Mouse (Mus musculus): Measurements from ENCODE around the gene Nrcam. TPM values are rescaled to one million over a fixed set of nuclear protein-coding genes. Genes with fewer than 3 reads are reported as not detected.

The Nrcam gene
- total RNA-seq, 4 experiments from 2014 or later: 0.29 to 0.75 (median 0.57) TPM

DNA sequence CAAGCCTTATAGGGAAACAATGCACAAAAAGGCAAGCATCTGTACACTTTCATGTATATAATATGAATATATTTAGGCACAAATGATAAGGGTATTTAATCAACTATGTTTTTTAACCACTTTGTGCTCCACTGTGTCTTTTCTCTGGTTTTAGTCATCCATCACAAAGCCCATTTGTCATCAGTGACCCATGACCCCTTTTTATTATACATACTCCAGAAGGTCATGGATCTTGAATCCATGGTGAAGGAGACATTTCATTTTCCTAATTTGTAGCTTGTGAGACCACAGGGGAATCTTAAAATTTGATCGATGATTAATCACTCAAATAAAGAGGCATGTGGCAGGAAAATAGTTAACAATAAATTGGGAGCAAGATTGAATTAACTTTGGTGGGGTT is 29.2 kb downstream of the Nrcam start:
- DNase-seq (ENCODE audit: low spot score in 2 of 2): no peak

DNA sequence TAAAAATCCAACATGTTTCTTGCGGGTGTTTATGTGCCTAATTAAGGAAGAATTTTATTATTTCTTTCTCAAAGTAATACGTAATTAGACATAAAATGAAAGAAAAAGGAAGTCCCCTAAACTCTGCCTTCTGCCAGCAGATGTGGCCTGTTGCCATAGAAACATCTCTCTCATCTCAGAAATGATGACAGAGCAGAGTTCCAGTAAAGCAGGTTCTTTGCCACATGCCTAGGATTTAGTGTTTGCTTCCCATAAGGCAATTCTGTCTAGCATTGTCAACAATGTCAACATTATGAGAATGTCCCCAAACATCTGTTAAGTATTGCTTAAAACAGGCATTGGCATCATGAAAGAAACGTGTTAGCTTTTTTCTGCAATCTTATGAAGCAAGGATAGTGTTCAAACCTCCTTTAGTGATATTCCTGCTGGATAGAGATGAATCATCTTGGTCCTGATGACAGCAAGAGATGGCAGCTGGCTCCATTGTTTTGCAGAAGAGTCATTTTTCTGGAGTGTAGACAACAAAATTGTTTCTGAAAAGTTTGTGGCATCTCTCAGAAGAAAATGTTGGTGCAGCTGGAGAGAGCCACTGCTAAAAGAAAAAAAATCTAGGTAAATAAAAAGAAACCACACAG is 42.5 kb downstream of the Nrcam start:
- DNase-seq (ENCODE audit: low spot score in 2 of 2): no peak

DNA sequence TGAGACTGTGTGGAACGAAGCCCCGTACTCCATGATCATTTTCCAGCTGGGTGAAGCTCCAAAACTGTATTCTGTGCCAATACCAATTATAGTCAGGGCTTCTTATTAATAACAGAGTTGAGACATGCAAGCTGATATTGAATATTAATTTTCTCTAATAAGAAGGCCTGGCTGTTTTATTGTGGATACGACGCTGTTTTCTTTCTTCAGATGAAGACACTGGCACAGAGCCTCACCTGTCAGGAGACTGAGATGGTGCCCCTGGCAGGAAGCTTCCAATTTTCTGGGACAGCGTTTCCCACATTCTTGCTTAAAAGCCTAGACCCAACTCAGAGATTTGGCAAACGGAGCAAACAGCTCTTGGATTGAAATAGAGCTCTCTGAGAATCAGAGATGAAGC is 47.3 kb downstream of the Nrcam start:
- no peak for DNase-seq (ENCODE audit: low spot score in 2 of 2)

DNA sequence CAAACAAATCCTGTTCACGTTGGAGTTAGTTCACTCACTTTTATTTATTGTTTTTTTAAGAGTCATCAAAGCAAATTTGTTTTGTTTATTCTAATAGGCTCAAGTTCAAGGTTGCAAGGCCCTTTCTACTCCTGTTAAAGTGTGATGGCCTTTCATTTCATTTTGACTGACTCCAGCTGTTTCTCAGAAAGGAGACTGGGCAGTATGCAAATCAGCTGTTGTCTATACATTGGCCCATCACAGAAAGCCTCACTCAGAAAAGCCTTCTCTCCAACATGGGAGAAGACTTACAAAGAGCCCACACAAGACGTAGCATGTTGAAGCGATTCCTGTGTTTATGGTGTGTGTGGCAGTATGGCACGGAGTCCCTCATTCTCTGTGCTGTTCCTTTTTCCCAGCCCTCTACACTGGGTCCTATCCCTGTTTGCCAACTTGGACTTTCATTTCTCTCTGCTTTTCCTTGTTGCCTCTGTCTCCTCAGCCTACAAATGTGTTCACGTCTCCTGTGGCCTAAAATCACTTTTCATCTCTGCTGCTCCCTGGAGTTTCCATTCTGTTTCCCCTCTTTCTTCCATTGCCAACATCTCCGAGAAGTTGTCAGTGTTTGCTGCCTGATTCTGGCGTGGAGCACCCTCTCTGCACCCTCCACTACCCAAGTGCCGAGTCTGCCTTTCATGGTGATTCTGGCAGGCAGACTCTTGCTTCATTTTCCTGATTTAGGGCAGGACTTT is 49.9 kb downstream of the Nrcam start:
- no peak for DNase-seq (ENCODE audit: low spot score in 2 of 2)

DNA sequence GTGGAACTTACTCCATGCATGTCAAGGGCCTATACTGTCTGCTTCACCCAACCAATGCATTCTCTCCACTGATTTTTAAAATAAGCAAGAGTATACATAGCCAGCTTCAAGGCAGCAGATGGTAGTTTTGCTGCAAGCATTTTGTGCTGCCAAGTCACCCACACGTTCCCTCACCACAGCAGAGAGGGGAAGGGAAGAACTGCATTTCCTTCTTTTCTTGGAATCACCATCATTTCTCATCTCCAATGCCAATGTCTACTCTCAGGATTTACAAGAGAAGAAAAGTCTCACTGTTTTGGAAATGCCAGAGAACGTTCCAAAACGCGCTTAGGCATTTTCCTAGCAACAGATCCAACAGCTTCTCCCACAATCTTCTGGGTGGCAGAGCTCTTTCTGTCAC is 52.1 kb downstream of the Nrcam start:
- no peak for DNase-seq (ENCODE audit: low spot score in 2 of 2)

DNA sequence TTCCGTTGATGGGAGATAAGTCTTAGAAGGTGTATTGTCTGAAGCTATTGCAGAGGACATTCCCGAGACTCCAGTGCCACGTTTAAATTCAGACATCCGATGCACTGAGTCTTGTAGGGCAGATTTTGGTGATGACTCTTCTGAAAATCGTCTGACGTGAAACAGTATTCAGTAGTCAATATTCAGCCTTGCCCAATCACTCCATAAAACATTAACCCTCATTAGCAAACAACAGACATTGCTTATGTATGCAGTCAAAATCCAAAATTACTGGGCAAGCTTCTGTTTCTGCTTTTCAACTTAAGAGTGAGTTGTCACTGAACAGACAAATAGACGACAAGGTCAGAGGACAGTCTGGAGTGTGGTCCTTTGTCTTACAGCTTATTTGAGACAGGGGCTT is 57.7 kb downstream of the Nrcam start:
- DNase-seq (ENCODE audit: low spot score in 2 of 2): no peak

DNA sequence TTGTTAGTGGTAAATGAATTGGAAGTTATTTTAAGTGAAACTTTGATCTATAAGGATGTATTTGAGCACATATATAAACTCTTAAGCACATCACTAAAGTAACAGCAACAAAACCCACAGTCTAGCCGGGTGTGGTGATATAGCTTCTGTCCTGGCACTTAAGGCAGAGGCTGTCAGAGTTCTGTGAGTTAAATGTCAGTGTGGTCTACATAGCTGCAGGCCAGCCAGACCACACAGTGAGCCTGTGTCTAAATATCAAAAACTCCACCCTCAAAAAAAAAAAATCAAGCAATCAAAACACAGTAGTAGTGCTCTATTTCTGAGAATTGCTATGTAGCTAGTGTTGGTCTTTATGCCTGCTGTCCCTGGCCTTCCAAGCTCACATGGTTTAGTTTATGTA is 59.5 kb downstream of the Nrcam start:
- DNase-seq (ENCODE audit: low spot score in 2 of 2): no peak

DNA sequence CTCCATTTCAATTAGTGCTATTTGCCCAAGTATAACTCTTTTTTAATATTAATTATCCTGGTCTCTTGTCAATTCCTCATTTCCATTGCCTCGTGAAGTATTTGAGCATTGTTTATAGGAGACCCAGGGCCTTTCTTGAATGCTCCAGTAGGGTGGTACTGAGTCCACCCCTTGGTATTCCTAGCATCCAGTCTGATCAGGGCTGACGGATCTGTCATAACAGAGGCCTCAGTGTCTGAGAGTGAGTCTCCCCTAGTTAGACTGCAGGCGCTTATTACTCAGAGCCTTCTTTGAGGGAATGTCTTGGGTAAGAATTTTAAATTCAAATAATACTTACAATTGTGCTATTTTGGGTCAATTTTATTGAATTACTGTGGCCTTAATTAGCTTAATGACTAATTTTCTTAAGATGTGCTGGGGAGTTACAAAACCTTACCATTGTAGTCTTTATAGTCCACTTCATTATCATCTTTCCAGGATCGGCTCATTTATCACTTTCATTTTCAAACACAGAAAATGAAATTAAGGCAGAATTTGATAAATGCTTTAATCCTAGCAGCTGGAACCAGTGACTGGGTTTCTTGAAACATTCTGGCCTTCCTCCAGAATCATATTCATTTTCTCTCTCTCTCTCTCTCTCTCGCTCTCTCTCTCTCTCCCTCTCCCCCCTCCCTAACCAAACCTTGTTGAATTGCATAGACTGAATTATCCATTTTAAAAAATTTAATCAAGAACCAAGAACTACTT is 61.9 kb downstream of the Nrcam start:
- no peak for DNase-seq (ENCODE audit: low spot score in 2 of 2)

DNA sequence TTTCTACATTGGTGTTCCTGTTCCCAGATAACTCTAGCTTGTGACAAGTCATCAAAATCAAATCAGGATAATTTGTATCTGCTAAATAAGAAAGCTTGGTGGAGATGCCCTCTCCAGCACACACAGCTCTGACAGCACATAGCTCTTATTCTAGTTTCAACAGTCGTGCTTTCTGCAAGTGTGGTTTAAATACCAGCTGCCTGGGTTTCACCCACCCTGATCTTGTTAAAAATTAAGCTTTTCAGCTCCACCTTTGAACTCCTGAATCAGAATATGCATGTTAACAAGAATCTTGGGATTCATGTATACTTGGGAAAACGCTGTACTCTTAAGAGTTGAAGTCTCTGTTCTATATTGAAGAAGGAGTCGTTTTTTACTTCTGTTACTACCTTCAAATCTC is 66.2 kb downstream of the Nrcam start:
- no peak for DNase-seq (ENCODE audit: low spot score in 2 of 2)

DNA sequence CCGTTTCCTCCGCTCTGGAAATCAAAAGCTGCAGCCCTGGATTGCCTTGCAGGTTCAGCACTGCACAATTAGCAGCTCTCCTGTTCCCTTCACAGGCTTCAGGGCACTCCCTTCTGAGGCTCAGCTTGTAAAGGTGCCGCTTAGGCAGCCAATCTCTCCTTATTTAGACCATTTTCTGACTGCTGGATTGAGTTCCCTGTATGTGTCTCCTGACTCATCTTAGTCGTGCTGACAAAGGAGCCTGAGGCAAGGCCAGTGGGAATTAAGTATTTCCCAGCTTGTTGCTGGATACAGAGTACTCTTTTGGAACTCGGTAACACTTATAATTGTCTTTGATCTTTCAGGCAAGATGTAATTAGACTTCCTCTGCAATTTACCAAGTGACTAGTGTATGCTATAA is 69.1 kb downstream of the Nrcam start:
- no peak for DNase-seq (ENCODE audit: low spot score in 2 of 2)

DNA sequence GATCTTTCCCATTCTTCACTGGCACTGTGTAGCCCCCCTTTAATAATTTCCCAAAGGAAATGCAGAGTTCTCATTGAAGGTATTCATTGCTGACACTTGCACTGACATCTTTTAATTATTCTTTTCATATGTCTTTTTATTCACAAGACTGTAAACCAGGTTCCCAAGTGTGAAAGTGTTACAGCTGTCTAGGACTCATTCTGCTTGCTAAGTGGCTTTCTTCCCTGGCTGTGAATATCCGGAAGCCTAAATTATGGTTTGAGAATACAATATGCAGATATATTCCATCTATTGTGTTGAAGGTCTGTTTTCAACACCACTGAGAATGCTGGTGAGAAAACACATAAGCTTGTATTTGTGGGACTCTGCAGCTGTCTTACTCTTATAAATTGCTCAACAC is 73.4 kb downstream of the Nrcam start:
- DNase-seq (ENCODE audit: low spot score in 2 of 2): no peak

DNA sequence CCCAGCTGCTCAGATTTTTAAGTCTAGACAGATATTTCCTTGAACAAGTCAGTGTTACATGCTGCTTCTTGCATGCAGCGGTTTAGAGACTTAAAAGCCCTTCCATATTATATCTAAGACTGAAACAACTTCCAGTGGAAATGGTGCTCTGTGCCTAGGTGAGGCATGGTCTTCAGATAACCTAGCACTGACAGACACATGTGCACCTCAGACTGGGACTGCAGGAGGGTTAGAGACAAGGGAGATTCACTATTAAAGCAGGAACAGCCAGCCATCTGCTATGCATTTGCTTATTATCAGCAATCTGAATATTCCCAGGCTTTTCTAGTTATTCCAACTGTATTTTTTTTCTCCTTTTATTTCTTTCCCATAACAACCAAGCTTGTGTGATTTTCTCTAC is 74.6 kb downstream of the Nrcam start:
- DNase-seq (ENCODE audit: low spot score in 2 of 2): no peak

DNA sequence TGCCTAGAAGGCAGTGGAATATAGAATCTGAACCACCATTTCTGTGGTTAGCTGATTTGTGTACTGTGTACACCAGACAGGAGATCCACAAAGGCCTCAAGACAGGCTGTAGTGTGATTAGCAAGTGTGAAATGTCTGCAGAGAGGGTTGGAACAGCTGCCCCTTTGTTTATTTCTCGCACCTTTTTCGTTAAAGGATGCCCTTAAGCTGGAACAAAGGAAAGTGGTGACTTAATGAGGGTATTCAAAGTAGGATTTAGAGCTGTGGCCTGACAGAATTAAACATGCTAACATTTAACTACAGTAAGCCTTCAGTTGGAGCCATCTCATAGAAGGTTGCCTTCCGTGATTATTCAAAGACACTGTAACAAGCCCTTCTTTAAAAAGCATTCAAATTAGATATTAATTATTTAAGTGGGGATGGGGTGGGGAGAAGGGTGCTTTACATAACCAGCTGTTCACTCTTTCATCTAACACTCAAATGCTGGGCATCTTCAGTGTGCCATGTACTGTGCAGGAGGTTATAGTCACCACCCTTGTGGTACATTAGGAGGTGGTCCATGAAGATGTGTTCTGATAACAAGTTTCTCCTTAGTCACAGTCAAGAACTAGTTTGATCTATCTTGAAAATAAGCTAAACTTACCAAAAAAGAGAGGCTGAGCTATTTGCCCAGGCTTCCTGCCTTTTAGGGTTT is 75.2 kb downstream of the Nrcam start:
- no peak for DNase-seq (ENCODE audit: low spot score in 2 of 2)

DNA sequence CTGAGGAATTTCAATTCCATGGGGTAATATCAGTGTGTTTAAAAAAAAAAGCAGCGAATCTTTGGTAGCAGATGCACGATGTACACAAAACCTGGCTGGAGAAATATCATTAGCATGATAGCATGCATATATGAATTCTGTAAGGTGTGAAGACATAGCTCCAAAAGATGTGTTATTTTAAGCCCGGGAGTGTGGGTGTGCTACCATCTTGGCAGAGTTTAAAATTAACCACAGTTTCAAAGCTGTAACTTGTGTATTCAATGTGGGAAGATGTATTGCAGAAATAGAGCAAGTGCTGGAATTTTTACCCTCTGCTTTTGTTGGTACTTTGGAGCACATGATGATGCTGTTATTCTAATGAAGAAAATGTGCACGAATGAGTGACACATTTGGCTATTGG is 81.1 kb downstream of the Nrcam start:
- DNase-seq (ENCODE audit: low spot score in 2 of 2): no peak

DNA sequence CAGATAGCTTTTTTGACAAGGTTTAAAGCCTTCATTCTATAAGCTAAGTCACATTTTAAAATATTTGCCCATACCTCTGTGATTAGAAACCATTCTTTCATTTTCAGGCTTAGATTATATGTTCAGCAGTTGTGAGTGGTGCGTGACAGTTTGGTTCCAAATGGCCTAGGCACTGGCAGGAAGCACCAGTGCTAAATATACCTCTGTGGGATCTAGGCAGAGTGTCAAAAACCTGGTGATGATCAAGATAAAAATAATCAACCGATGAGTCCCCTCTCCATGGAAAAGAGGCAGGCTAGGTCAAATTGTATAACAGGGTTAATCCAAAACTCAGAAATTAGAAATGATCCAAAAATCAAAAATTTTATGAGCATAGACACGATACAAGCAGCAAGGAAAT is 82.3 kb downstream of the Nrcam start:
- no peak for DNase-seq (ENCODE audit: low spot score in 2 of 2)

DNA sequence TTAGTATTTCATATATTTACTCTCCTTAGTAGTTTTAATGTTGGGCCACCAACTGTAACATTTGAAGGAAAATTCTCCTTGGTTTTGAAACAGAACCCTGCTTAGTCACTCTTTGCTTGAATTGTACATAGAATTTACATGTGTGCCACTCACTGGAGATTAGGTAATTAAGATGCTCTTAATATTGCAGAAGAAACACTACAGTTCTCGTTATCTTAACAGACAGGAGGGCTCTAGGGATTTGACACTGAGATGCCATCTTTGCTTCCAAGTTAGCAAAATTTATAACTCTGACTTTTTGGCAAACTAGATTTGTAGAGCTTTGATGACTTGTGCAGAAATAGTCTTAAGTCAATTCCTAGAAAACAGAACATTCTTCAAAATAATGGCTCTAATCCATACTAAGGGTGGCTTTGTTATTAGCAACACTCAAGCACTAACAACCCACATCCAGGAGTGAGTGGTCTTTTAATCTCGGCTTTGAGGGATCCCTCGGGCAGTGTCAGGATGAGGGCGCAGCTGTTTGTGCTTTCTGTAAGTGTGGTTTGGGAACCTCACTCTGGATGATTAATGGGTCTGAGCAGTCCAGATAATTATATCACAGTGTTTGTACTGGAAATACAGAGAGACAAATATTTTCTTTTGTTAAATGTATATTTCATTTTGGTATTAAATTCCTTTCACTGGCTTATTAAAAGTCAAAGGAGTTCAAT is 93.6 kb downstream of the Nrcam start:
- DNase-seq (ENCODE audit: low spot score in 2 of 2): no peak

DNA sequence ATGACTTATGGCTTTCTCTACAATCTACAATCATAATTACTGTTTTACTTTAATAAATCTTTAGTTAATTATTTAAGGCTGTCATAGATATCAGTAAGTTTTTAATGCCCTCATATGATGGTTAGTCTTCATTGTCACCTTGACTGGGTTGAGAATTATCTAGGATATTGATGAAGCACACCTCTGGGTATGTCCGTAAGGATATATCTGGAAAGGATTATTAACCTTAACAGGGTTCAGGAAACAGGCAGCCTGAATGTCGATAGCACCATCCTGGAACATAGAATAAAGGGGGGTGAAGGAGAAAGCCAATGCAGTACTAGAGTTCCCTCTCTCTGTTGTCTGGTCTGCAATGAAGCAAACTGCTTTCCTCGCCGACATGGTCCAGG is 94.2 kb downstream of the Nrcam start:
- no peak for DNase-seq (ENCODE audit: low spot score in 2 of 2)

DNA sequence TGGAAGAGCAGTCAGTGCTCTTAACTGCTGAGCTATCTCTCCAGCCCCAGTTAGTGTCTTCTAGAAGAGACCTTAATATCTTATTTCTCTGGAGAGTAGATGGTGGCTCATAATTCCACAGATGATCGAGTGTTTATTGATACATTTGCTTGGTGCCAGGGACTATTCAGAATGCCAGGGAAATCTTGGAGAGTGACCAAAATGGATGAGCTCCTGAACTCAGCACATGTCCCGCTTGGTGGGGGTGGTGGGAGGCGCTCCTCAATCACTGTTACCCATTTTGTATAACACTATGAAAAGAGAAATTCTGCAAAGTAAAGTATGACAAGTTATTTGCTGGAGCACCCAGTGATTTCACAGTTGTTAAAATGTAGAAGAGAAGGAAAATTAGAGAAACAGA is 95.3 kb downstream of the Nrcam start:
- no peak for DNase-seq (ENCODE audit: low spot score in 2 of 2)

DNA sequence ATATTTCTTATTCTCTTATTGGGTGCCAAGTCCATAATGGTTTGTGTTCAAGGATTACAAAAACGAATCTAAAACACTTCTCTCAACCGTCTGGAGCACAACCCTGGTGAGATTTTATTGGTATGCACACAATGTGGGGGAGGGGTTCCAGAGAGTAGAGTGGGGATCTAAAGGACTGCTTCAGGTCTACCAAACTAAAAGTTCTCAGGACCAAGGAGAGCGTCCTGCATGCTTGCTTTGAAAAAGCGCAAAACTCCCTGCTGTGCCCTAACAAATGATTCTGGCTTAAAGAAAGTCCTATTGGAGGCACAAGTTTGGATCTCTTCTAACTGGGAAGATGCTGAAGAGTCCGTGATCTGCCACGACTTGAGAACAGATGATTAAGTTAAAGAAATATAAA is 96.4 kb downstream of the Nrcam start:
- DNase-seq (ENCODE audit: low spot score in 2 of 2): no peak

DNA sequence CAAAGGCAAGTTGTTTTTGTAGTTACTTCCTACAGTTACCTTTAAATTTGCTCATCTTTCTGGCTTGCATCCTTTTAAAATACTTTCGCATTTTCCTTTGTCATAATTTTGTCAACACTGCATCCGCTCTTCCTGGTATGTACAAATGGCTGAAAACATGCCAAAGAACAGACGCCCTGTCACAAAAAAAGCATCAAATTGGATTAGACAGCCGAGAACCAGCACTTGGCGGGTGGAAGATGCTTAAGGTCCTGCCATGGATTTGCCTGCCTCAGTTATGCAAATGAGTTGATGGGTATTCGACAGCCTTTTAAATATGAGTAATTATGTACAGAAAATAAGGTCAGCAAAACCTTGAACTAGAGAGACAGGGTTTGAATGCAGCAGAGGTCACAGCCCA is 101.7 kb downstream of the Nrcam start:
- DNase-seq (ENCODE audit: low spot score in 2 of 2): no peak

DNA sequence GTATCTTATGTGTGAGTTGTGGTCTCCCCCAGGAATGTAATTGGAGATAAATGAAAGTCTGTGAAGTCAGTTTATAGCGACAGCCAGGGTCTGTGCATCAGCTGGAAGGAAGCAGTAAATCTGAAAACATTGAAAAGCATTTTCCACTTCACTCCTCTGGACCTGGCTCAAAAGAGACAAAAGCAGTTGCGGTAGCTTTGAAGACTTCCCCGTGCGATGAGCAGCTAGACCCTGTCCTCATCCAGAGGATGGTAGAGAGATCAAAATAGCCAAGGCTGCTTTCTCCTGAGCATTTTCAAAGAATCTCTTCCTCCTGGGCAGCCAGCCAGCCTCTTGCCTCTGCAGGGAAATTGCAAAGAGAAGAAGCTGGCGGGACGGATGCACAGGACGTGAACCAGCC is 102.3 kb downstream of the Nrcam start:
- no peak for DNase-seq (ENCODE audit: low spot score in 2 of 2)

DNA sequence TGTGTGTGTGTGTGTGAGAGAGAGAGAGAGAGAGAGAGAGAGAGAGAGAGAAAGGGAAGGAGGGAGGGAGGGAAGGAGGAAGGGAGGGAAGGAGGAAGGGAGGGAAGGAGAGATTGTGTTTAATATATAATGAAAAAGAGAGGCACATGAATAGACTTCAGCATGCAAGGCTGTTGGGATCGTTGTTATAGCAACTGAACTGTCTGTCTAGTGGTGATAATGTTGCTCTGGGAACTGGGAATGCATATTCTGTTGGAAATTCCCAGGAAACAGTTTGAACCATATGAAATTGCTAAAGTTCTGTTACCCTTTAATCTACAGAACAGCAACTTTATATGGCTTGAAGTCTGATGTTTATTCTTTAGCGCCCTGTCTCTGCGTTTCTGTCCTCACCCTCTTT is 104.0 kb downstream of the Nrcam start:
- DNase-seq (ENCODE audit: low spot score in 2 of 2): no peak
